Mouse (Mus musculus): ENCODE data around the gene Preb. TPM values are rescaled to one million over a fixed set of nuclear protein-coding genes. Genes with fewer than 3 reads are reported as not detected.

Preb gene
- total RNA-seq (2021): 10 to 100 TPM; 97.3 to 99.7 TPM
- long read RNA-seq, experiment 1, full-length matches to known transcripts: 54 of 76 reads
- long read RNA-seq, experiment 1, partial matches to known transcripts: 6 of 76 reads
- long read RNA-seq, experiment 1, other reads (novel, unspliced or antisense): 16 of 76 reads
- long read RNA-seq, experiment 2, full-length matches to known transcripts: 56 of 85 reads
- long read RNA-seq, experiment 2, partial matches to known transcripts: 4 of 85 reads
- long read RNA-seq, experiment 2, other reads (novel, unspliced or antisense): 25 of 85 reads

- DNase-seq (ENCODE audit: low spot score in 2 of 2): peak; percentile 97 to 99
Observed at GRCm38 (mm10) chr5:30959966-30960501, at the start of gene Preb. TSS of gene Preb (minus strand) at chr5:30960361.

GRCm38 (mm10) chr5:31004184-31004583 is 44.0 kb upstream of the Preb start:
- DNase-seq (ENCODE audit: low spot score in 2 of 2): peak; percentile 81 to 87

GRCm38 (mm10) chr5:31001560-31001959 is 41.4 kb upstream of the Preb start:
- DNase-seq (ENCODE audit: low spot score in 2 of 2): no peak

GRCm38 (mm10) chr5:31000993-31001392 is 40.8 kb upstream of the Preb start:
- DNase-seq (ENCODE audit: low spot score in 2 of 2): no peak

GRCm38 (mm10) chr5:31000122-31000521 is 40.0 kb upstream of the Preb start:
- no peak for DNase-seq (ENCODE audit: low spot score in 2 of 2)

- DNase-seq (ENCODE audit: low spot score in 2 of 2): no peak
Observed at GRCm38 (mm10) chr5:30999324-30999723, 39.2 kb upstream of the Preb start.

- no peak for DNase-seq (ENCODE audit: low spot score in 2 of 2)
Observed at GRCm38 (mm10) chr5:30998306-30998705, 38.1 kb upstream of the Preb start.

- no peak for DNase-seq (ENCODE audit: low spot score in 2 of 2)
Observed at GRCm38 (mm10) chr5:30994910-30995635, 34.9 kb upstream of the Preb start.

- DNase-seq (ENCODE audit: low spot score in 2 of 2): no peak
Observed at GRCm38 (mm10) chr5:30994074-30994473, 33.9 kb upstream of the Preb start.

GRCm38 (mm10) chr5:30992980-30993676 is 33.0 kb upstream of the Preb start:
- no peak for DNase-seq (ENCODE audit: low spot score in 2 of 2)

GRCm38 (mm10) chr5:30982357-30982756 is 22.2 kb upstream of the Preb start:
- no peak for DNase-seq (ENCODE audit: low spot score in 2 of 2)

- peak in 1 of 2 experiments; percentile 56 for DNase-seq (ENCODE audit: low spot score in 2 of 2)
Observed at GRCm38 (mm10) chr5:30974870-30975656, 14.9 kb upstream of the Preb start.

GRCm38 (mm10) chr5:30969440-30969839 is 9.3 kb upstream of the Preb start:
- DNase-seq (ENCODE audit: low spot score in 2 of 2): no peak

GRCm38 (mm10) chr5:30968416-30968815 is 8.3 kb upstream of the Preb start, which contains the start of gene Tcf23:
TSS of gene Tcf23 (plus strand) at chr5:30968662.
- DNase-seq (ENCODE audit: low spot score in 2 of 2): peak in 1 of 2 experiments; percentile 40

GRCm38 (mm10) chr5:30966189-30966588 is 6.0 kb upstream of the Preb start:
- DNase-seq (ENCODE audit: low spot score in 2 of 2): no peak

GRCm38 (mm10) chr5:30963916-30964315 is 3.8 kb upstream of the Preb start:
- no peak for DNase-seq (ENCODE audit: low spot score in 2 of 2)

GRCm38 (mm10) chr5:30961545-30962505 is 1.7 kb upstream of the Preb start:
- DNase-seq (ENCODE audit: low spot score in 2 of 2): no peak

- DNase-seq (ENCODE audit: low spot score in 2 of 2): no peak
Observed at GRCm38 (mm10) chr5:30960814-30961213, 653 bp upstream of the Preb start.

- DNase-seq (ENCODE audit: low spot score in 2 of 2): no peak
Observed at GRCm38 (mm10) chr5:30959198-30959854, 835 bp downstream of the Preb start.

All from gastrocnemius, postnatal 4 days (tissue).